Mouse (Mus musculus) hindbrain, embryonic 14.5 days (tissue): ENCODE measurements around the gene Nox3. TPM values are rescaled to one million over a fixed set of nuclear protein-coding genes. Genes with fewer than 3 reads are reported as not detected.

Experiments used
- polyA plus RNA-seq: library from polyadenylated mRNA; unstranded; fragments of >200 nt; fragmentation: Nextera tagmentation; extraction: Ambion mirVana; gene quantifications from 2 replicates; pipeline ENCODE4 v1.2.1, GENCODE M21; 2014

Gene Nox3
- polyA plus RNA-seq, 1 experiment from 2014 or later: not detected

Other genes with a start within 250 kb of the Nox3 start
- 0.54 TPM in 1 of 2 replicates, not detected in the other for gene Cldn20, start 163.7 kb downstream of the Nox3 start, polyA plus RNA-seq
- gene Tfb1m, start 138.5 kb downstream of the Nox3 start, polyA plus RNA-seq: 14.1 and 15.1 TPM in 2 replicates